Mouse (Mus musculus): ENCODE measurements around the gene Gata3. TPM values are rescaled to one million over a fixed set of nuclear protein-coding genes. Genes with fewer than 3 reads are reported as not detected.

The Gata3 gene
- total and polyA plus RNA-seq, 3 experiments: 1.9 to 17.8 (median 13.5) TPM

DNA sequence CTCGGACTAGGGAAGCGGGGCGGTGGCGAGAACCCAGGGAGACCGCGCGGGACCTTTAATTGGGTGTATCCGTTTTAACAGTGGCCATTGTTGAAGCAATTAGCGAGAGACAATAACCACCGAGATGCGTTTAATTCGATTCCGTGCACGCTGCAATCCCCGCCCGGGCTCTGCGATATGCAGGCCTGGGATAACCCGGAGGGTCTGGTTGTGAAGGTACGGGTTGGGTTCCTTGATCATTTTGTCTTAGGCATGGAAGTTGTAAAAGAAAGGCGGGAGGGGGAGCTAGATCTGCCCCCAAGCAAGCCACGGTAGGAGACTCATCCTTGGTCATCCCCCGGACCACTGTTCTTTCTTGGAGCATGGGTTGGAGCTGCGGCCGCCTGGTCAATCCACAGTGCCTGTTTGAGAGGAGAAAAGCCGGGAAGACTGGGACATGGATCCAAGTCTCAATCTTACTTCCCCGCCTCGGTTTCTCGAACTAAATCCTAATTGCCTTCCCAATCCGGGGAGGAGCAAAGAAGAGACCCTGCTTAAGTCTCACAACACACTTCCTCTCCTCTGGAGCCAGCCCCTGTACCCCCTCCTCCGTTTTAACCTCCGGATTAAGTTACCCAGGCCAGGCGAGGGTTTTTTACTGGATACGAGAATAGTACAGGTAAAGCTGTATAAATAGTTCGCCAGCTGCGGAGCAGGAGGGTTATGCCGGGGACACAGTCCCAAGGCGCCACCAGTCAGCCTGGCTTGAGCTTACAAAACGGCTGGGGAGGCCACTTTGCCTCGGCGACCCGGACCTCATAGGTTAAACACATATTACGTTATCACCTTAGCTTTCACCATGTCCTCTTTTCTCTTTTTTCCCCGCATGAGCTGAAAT lies 6.7 kb downstream of the Gata3 start:
- DNase-seq (ENCODE audit: low spot score): no peak
- Histone ChIP-seq H3K4me1 (ENCODE audit: insufficient read depth, low read depth, low read length) (peaks cover 70% of the 10 kb centered on the region), H3K27me3 (ENCODE audit: insufficient read depth, low read length) (peaks cover 44% of the 10 kb centered on the region)

DNA sequence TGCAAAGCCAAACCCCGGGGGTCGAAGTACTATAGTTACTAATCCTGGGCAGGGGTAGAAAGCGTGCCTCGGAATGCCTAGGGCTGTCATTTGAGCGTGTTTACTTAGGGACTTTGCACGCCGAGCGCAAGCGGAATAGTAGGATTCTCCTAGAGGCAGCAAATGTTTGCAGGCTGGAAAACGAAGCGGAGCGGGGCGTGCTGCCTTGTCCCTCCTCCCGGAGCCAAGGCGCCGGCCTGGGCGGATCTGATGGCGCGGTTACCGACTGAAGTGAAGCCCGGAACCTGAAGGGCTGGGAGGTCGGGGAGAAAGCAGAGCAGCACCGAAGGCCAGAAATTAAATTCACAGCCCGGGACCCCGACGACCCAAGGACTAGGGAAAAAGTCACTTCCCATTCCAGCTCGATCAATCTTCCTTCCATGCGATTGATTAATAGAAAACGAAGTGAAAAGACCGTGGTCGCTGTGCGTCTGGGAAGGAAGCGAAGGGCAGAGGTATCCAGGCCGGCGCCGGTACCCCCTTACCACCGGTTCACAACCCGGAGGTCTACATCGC lies 7.4 kb downstream of the Gata3 start:
- TF ChIP-seq POLR2AphosphoS5 (IDR thresholded peaks at IDR 0.05; ENCODE audit: insufficient replicate concordance, low read depth, low read length) (no peak), GATA2 (IDR thresholded peaks at IDR 0.05; ENCODE audit: borderline replicate concordance, low read depth, low read length) (no peak), GATA1 (IDR thresholded peaks at IDR 0.05; ENCODE audit: borderline replicate concordance, low read length) (no peak), TAL1 (conservative IDR thresholded peaks at IDR 0.05; ENCODE audit: low read depth, low read length) (no peak), CTCF (IDR thresholded peaks at IDR 0.05; ENCODE audit: low read depth, low read length) (no peak)
- ATAC-seq (ENCODE audit: extremely low read depth, insufficient number of reproducible peaks, low FRiP score, poor library complexity, severe bottlenecking): no peak
- Histone ChIP-seq H3K36me3 (replicated peaks) (peaks cover 48% of the 10 kb centered on the region), H3K27me3 (ENCODE audit: insufficient read depth, low read length) (peaks cover 50% of the 10 kb centered on the region), H3K9me3 (replicated peaks) (peaks cover 9% of the 10 kb centered on the region), H3K4me1 (ENCODE audit: insufficient read depth, low read depth, low read length) (peaks cover 69% of the 10 kb centered on the region), H3K4me3 (ENCODE audit: low read depth, low read length) (no peak overlapping the region)
- DNase-seq (ENCODE audit: low spot score): no peak

More for the DNA sequence above, 6.7 kb downstream of the Gata3 start:
- TF ChIP-seq GATA1 (IDR thresholded peaks at IDR 0.05; ENCODE audit: borderline replicate concordance, low read length) (no peak), GATA2 (IDR thresholded peaks at IDR 0.05; ENCODE audit: borderline replicate concordance, low read depth, low read length) (no peak), CTCF (IDR thresholded peaks at IDR 0.05; ENCODE audit: low read depth, low read length) (no peak), POLR2AphosphoS5 (IDR thresholded peaks at IDR 0.05; ENCODE audit: insufficient replicate concordance, low read depth, low read length) (no peak), TAL1 (conservative IDR thresholded peaks at IDR 0.05; ENCODE audit: low read depth, low read length) (no peak)
- ATAC-seq (ENCODE audit: extremely low read depth, insufficient number of reproducible peaks, low FRiP score, poor library complexity, severe bottlenecking): no peak
- peaks cover 47% of the 10 kb centered on the region for H3K36me3 ChIP-seq (replicated peaks)
- H3K4me3 ChIP-seq (ENCODE audit: low read depth, low read length): no peak overlapping the region; the same call in 1 of the 2 replicates
- H3K9me3 ChIP-seq (replicated peaks): peaks cover 9% of the 10 kb centered on the region

DNA sequence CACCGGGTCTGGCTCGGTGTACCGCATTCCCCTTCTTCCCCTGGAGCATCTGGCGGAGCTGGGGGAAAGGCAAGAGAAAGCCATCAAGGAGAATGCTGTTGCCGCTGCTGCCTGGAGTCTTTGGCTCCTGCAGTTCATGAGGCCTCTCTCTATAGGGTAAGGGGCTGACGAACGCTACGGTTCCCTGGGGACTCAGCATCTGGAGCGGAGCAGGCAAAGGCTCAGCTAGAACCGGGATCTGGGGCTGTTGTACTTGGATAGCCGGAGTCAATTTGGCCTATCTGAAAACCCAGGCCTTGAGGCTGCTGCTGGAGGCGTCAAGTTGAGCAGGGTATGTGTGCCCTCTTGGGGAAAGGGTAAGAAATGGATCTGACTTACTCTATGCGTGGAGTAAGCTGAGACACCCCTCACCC lies 8.2 kb downstream of the Gata3 start:
- Histone ChIP-seq H3K4me3 (ENCODE audit: low read depth, low read length) (no peak overlapping the region), H3K4me1 (ENCODE audit: insufficient read depth, low read depth, low read length) (peaks cover 65% of the 10 kb centered on the region), H3K9me3 (replicated peaks) (peaks cover 9% of the 10 kb centered on the region), H3K36me3 (replicated peaks) (peaks cover 52% of the 10 kb centered on the region), H3K27me3 (ENCODE audit: insufficient read depth, low read length) (peaks cover 58% of the 10 kb centered on the region)
- no peak for ATAC-seq (ENCODE audit: extremely low read depth, insufficient number of reproducible peaks, low FRiP score, poor library complexity, severe bottlenecking)
- no peak for TF ChIP-seq CTCF (IDR thresholded peaks at IDR 0.05; ENCODE audit: low read depth, low read length)
- DNase-seq (ENCODE audit: low spot score): no peak

DNA sequence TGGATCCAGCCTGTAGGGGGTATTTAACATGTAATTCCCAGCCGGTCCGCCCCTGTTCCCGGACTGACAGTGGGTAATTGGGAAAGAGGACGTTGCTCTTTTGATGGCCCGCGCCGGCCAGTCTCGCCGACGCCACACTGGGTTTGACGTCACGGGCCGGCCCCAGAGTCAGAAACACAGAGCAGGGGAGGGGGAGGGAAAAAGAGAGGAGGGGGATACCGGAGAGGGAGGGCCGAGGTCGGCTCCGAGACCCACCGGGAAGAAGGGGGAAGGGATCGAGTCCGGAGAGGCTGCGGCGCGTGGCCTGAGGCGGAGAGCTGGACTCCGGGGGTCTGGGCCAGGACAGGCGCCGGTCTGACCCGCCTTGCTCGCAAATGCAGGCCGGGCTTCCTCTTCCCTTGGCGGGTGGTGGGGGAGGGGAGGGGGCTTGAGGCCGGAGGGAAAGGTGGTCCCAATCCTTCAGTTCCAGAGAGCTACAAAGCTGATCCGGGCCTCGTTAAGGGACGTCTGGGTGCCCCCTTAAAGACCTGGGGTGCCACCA lies 8.7 kb downstream of the Gata3 start, which contains the start of gene 4930412O13Rik:
4930412O13Rik (plus strand) TSS at position 202 of the 541 bp plus-strand sequence.
- H3K4me3 ChIP-seq (ENCODE audit: low read depth, low read length): no peak within 1 kb of the TSS; the same call in 1 of the 2 replicates
- TF ChIP-seq GATA2 (IDR thresholded peaks at IDR 0.05; ENCODE audit: borderline replicate concordance, low read depth, low read length): no peak
- no peak for TF ChIP-seq TAL1 (conservative IDR thresholded peaks at IDR 0.05; ENCODE audit: low read depth, low read length)
- TF ChIP-seq GATA1 (IDR thresholded peaks at IDR 0.05; ENCODE audit: borderline replicate concordance, low read length): no peak
- TF ChIP-seq POLR2AphosphoS5 (IDR thresholded peaks at IDR 0.05; ENCODE audit: insufficient replicate concordance, low read depth, low read length): no peak
- no peak for TF ChIP-seq CTCF (IDR thresholded peaks at IDR 0.05; ENCODE audit: low read depth, low read length)

DNA sequence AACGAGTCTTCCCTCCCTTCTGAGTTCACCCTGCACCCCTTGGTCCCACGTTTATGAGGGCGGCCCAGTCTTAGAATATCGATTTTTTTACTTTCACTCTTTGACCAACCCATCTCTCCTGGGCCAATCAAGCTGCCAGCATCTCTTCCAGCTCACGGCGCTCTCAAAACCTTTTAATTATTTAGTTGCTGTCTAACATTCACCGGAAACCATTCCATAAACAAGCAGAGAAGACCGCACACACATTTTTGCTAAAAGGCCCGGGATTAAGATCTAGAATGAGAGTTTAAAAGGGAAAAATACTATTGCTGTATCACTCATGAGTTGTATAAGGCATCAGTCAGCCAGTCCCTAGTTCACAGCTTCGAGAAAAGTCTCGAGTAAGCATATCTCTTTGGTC lies 9.6 kb downstream of the Gata3 start:
- H3K4me1 ChIP-seq (ENCODE audit: insufficient read depth, low read depth, low read length): peaks cover 52% of the 10 kb centered on the region
- H3K27me3 ChIP-seq (ENCODE audit: insufficient read depth, low read length): peaks cover 57% of the 10 kb centered on the region
- TF ChIP-seq GATA1 (IDR thresholded peaks at IDR 0.05; ENCODE audit: borderline replicate concordance, low read length) (no peak), POLR2AphosphoS5 (IDR thresholded peaks at IDR 0.05; ENCODE audit: insufficient replicate concordance, low read depth, low read length) (no peak), TAL1 (conservative IDR thresholded peaks at IDR 0.05; ENCODE audit: low read depth, low read length) (no peak), GATA2 (IDR thresholded peaks at IDR 0.05; ENCODE audit: borderline replicate concordance, low read depth, low read length) (no peak), CTCF (IDR thresholded peaks at IDR 0.05; ENCODE audit: low read depth, low read length) (no peak)
- DNase-seq (ENCODE audit: low spot score): no peak
- H3K36me3 ChIP-seq (replicated peaks): peaks cover 48% of the 10 kb centered on the region
- no peak overlapping the region for H3K4me3 ChIP-seq (ENCODE audit: low read depth, low read length)
- H3K9me3 ChIP-seq (replicated peaks): peaks cover 9% of the 10 kb centered on the region
- no peak for ATAC-seq (ENCODE audit: extremely low read depth, insufficient number of reproducible peaks, low FRiP score, poor library complexity, severe bottlenecking)

More for the DNA sequence above, 8.7 kb downstream of the Gata3 start, which contains the start of gene 4930412O13Rik:
- Histone ChIP-seq H3K36me3 (replicated peaks) (peaks cover 53% of the 10 kb centered on the region), H3K27me3 (ENCODE audit: insufficient read depth, low read length) (peaks cover 60% of the 10 kb centered on the region), H3K4me1 (ENCODE audit: insufficient read depth, low read depth, low read length) (peaks cover 61% of the 10 kb centered on the region), H3K9me3 (replicated peaks) (peaks cover 9% of the 10 kb centered on the region)
- DNase-seq (ENCODE audit: low spot score) (no peak), ATAC-seq (ENCODE audit: extremely low read depth, insufficient number of reproducible peaks, low FRiP score, poor library complexity, severe bottlenecking) (no peak)

DNA sequence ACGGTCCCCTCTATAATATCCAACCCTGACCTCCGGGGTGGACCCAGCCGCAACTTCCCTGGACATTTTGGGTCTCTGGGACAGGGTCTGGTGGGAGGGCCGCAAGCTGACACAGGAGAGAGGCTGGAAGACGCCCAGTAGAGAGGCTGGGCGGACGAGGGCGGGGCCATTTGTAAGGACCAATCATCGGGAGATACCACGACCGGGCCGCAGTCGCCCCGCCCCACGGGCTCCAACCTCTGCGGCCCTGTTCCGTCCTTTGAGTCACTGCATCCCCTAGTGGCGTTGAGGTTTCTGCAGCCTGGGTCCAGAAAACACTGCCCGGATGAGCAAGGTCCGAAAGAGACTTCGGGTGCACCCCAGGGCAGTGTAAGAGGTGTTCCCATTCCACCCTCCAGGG lies 10.3 kb downstream of the Gata3 start:
- Histone ChIP-seq H3K4me1 (ENCODE audit: insufficient read depth, low read depth, low read length) (peaks cover 50% of the 10 kb centered on the region), H3K4me3 (ENCODE audit: low read depth, low read length) (peak overlapping the region; percentile 72), H3K36me3 (replicated peaks) (peaks cover 48% of the 10 kb centered on the region), H3K9me3 (replicated peaks) (peaks cover 9% of the 10 kb centered on the region), H3K27me3 (ENCODE audit: insufficient read depth, low read length) (peaks cover 50% of the 10 kb centered on the region)
- no peak for TF ChIP-seq TAL1 (conservative IDR thresholded peaks at IDR 0.05; ENCODE audit: low read depth, low read length)
- TF ChIP-seq CTCF (IDR thresholded peaks at IDR 0.05; ENCODE audit: low read depth, low read length): peak; percentile 49
- TF ChIP-seq GATA1 (IDR thresholded peaks at IDR 0.05; ENCODE audit: borderline replicate concordance, low read length): no peak
- ATAC-seq (ENCODE audit: extremely low read depth, insufficient number of reproducible peaks, low FRiP score, poor library complexity, severe bottlenecking) (peak; percentile 99), DNase-seq (ENCODE audit: low spot score) (peak; percentile 92)

All from G1E (cell line).